Mouse (Mus musculus) cerebellum, adult 11-12 months (tissue): ENCODE measurements around the gene AI987944.

Experiments used
- DNase-seq: peaks from one replicate; pipeline ENCODE4 v3.0.0; 2022

The AI987944 gene

GRCm38 (mm10) chr7:41393048-41393971 is at the start of gene AI987944:
Gene AI987944, minus strand, starts transcription at chr7:41393379.
- peak; percentile 83 for DNase-seq

GRCm38 (mm10) chr7:41394130-41394529 is 951 bp upstream of the AI987944 start:
- peak; percentile 32 for DNase-seq
